ENCODE assay signal across 19 mouse cellular contexts in the genomic region with DNA sequence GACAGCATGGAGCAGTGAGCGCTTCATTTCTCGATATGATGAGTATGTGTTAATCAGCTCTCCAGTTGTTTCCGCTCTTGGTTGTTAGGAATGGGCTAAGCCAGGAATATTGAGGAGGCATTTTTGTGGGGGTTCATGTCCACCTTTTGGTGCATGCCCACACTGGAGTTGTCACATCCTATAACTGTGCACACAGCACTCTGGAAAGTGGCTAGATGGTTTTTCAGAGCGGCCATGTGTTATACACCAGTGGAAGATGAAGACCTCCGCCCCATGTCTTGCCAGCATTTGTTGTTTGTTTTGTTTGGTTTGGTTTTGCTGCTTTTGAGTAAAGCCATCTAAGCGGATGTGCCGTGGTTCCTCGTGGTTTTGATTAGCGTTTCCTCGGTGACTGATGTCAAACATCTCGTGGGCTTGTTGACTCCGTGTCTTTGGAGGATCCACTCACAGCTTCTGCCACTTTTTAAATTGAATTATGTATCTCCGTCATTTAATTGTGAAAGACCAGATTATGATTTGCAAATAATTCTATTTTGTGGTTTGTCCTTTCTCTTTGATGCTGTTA. TPM values are rescaled to one million over a fixed set of nuclear protein-coding genes. Genes with fewer than 3 reads are reported as not detected.
DNase-seq lines count a peak whose midpoint lies in the region; ATAC-seq and TF ChIP-seq lines count a peak whose summit lies in the region.
"Had no signal": no experiment of that assay in that cellular context is flagged by ENCODE, and none has a peak within 500 bp of the region (broad histone marks: within the 10 kb centered on the region; RNA-seq: fewer than 3 reads in every experiment).

No protein-coding gene starts in this region.

- no peaks in the 10 kb centered on the region for H3K27me3 ChIP-seq in heart, embryonic 11.5 days (ENCODE audit: control insufficient read depth, insufficient read depth, low read length)
- H3K27me3 ChIP-seq in intestine, postnatal 0 days (replicated peaks; ENCODE audit: control insufficient read depth, insufficient read depth, low read length), result no peaks in the 10 kb centered on the region
- H3K27me3 ChIP-seq: hindbrain, embryonic 15.5 days; midbrain, embryonic 15.5 days; neural tube, embryonic 13.5 days had no signal

- intact Hi-C loops in heart, postnatal 14 days (cut with DNase I), result loop anchor here (5.0 to 10.0 kb wide), 2 partner anchors 40 to 1787 kb away; no protein-coding TSS in a partner anchor

- peaks cover 60% of the 10 kb centered on the region for H3K4me1 ChIP-seq in heart, embryonic 11.5 days (ENCODE audit: control insufficient read depth, insufficient read depth, low read length)
- peaks cover 5% of the 10 kb centered on the region; the same call in 1 of the 2 replicates for H3K4me1 ChIP-seq in intestine, postnatal 0 days (replicated peaks; ENCODE audit: control insufficient read depth, insufficient read depth, low read length)

- peaks cover 8% of the 10 kb centered on the region for H3K36me3 ChIP-seq in heart, embryonic 11.5 days (ENCODE audit: control insufficient read depth, insufficient read depth, low read length)
- H3K36me3 ChIP-seq in intestine, postnatal 0 days (ENCODE audit: control insufficient read depth, insufficient read depth), result peaks cover 21% of the 10 kb centered on the region
- H3K36me3 ChIP-seq: midbrain, embryonic 15.5 days had no signal

- no peak for TF ChIP-seq CTCF in intestine, postnatal 0 days (IDR thresholded peaks at IDR 0.05; ENCODE audit: low read depth)

- DNase-seq in heart, postnatal 14 days, result no peak
- DNase-seq in thymus, postnatal 0 days (ENCODE audit: low spot score), result peak; percentile 14
- DNase-seq in thymus, postnatal 36 days, result no peak
- peak; percentile 26 to 41 for DNase-seq in natural killer cell, adult 2 months (ENCODE audit: low spot score in 2 of 2)
- no peak for DNase-seq in gastrocnemius, postnatal 25 days
- DNase-seq: adrenal gland, postnatal 10 days; cerebellum, adult 2 months; kidney, adult 8-10 months; kidney, postnatal 36 days; lung, embryonic 14.5 days had no signal

- peak overlapping the region; percentile 74 for H3K27ac ChIP-seq in heart, embryonic 11.5 days (ENCODE audit: low read depth, low read length)
- H3K27ac ChIP-seq in intestine, postnatal 0 days (ENCODE audit: low read depth, low read length), result no peak overlapping the region
- H3K27ac ChIP-seq: hindbrain, embryonic 15.5 days; limb, embryonic 10.5 days; macrophage; midbrain, embryonic 15.5 days; neural tube, embryonic 13.5 days had no signal

- 83% methylated on average over 13 of the region's 13 CpGs for WGBS in heart, embryonic 11.5 days (ENCODE audit: insufficient replicate concordance)
- WGBS in intestine, postnatal 0 days, result 87% methylated on average over 13 of the region's 13 CpGs

- no peak for ATAC-seq in heart, embryonic 11.5 days (replicated peaks; ENCODE audit: insufficient number of reproducible peaks, low FRiP score, low TSS enrichment)
- peak; percentile 34 for ATAC-seq in inflammation-experienced regulatory T-cells, adult 6 months
- no peak for ATAC-seq in intestine, postnatal 0 days
- ATAC-seq: midbrain, embryonic 15.5 days had no signal

- H3K4me3 ChIP-seq in heart, embryonic 11.5 days (ENCODE audit: low read depth, low read length), result no peak overlapping the region
- H3K4me3 ChIP-seq in intestine, postnatal 0 days (ENCODE audit: low read depth, low read length), result no peak overlapping the region
- H3K4me3 ChIP-seq: hindbrain, embryonic 15.5 days; limb, embryonic 10.5 days; midbrain, embryonic 15.5 days; neural tube, embryonic 13.5 days had no signal

- no peak overlapping the region; the same call in 1 of the 2 replicates for H3K9ac ChIP-seq in heart, embryonic 11.5 days (ENCODE audit: low read depth, low read length)
- no peak overlapping the region for H3K9ac ChIP-seq in intestine, postnatal 0 days (ENCODE audit: low read depth, low read length)
- H3K9ac ChIP-seq: hindbrain, embryonic 15.5 days; lung, embryonic 14.5 days; midbrain, embryonic 15.5 days; neural tube, embryonic 13.5 days had no signal

- H3K4me2 ChIP-seq in heart, embryonic 11.5 days, result peak overlapping the region; percentile 43
- no peak overlapping the region for H3K4me2 ChIP-seq in intestine, postnatal 0 days (replicated peaks; ENCODE audit: low read depth)
- H3K4me2 ChIP-seq: hindbrain, embryonic 15.5 days; midbrain, embryonic 15.5 days; neural tube, embryonic 13.5 days had no signal

- H3K9me3 ChIP-seq in heart, embryonic 11.5 days (replicated peaks; ENCODE audit: control insufficient read depth, low read length), result no peaks in the 10 kb centered on the region
- H3K9me3 ChIP-seq in intestine, postnatal 0 days (ENCODE audit: control insufficient read depth), result no peaks in the 10 kb centered on the region
- H3K9me3 ChIP-seq: hindbrain, embryonic 15.5 days; limb, embryonic 10.5 days; midbrain, embryonic 15.5 days; neural tube, embryonic 13.5 days had no signal

RNA-seq across cellular contexts. Expression of gene Slc13a4, which starts 50.2 kb away (rescaled TPM):
- polyA plus RNA-seq in heart, embryonic 11.5 days (2014; fragmentation: Nextera tagmentation; extraction: Ambion mirVana), result 2.4 and 2.7 TPM in 2 replicates
- total RNA-seq in heart, postnatal 14 days (2021), result under 1 TPM; 0.17 to 0.33 TPM
- polyA plus RNA-seq in thymus, postnatal 0 days (2015; fragmentation: Nextera tagmentation; extraction: Ambion mirVana), result 0.35 and 0.36 TPM in 2 replicates
- under 1 TPM in 1 of 3 experiments, not detected in 2; 0.19 TPM for polyA plus RNA-seq in inflammation-experienced regulatory T-cells, adult 6 months (2017; shearing (Covaris generic))
- under 1 TPM; 0.18 to 0.27 TPM for total RNA-seq in gastrocnemius, postnatal 25 days (2021)
- polyA plus RNA-seq in intestine, postnatal 0 days (2015; fragmentation: Nextera tagmentation; extraction: Ambion mirVana), result 0.72 and 0.76 TPM in 2 replicates
- total RNA-seq: MEL had no signal
- polyA plus RNA-seq: macrophage had no signal

Comparison
In these comparisons a context has a peak if more than half of its experiments do, and no peak if none do; other contexts are left out.
1. DNase-seq: peak in thymus, postnatal 0 days (single experiment) and natural killer cell, adult 2 months (2 of 2); none in heart, postnatal 14 days (0 of 2), thymus, postnatal 36 days (0 of 2) and gastrocnemius, postnatal 25 days (single experiment).